Mouse (Mus musculus) kidney, adult 2 months (tissue): ENCODE measurements around the gene Ajm1. TPM values are rescaled to one million over a fixed set of nuclear protein-coding genes. Genes with fewer than 3 reads are reported as not detected.
A peak's percentile ranks its signal among the peaks of the same experiment; 100 is the strongest.

Source experiments
- DNase-seq: peaks from one replicate; pipeline ENCODE4 v3.0.0; 2021
- H3K27ac ChIP-seq: fragments of 200-500 bp; 2 replicates; pipeline ENCODE4 v1.5.1; 2012; ENCODE audit warnings: low read depth, low read length, control low read depth, inconsistent platforms; ENCODE audit not compliant: insufficient read depth
- H3K27me3 ChIP-seq: fragments of 200-500 bp; replicated peaks from 2 replicates; pipeline ENCODE4 v1.6.1; 2012; ENCODE audit warnings: mild to moderate bottlenecking, moderate library complexity, low read length, inconsistent platforms; ENCODE audit not compliant: control insufficient read depth, insufficient read depth
- H3K36me3 ChIP-seq: fragments of 200-500 bp; 2 replicates; pipeline ENCODE4 v1.6.1; 2012; ENCODE audit warnings: mild to moderate bottlenecking, moderate library complexity, low read length, inconsistent platforms; ENCODE audit not compliant: control insufficient read depth, insufficient read depth
- H3K4me1 ChIP-seq: fragments of 200-500 bp; 2 replicates; pipeline ENCODE4 v1.6.1; 2011; ENCODE audit warnings: low read length; ENCODE audit not compliant: control insufficient read depth, insufficient read depth
- H3K4me3 ChIP-seq: fragments of 200-500 bp; 2 replicates; pipeline ENCODE4 v1.5.1; 2011; ENCODE audit warnings: mild to moderate bottlenecking, low read depth, low read length, control low read depth; ENCODE audit not compliant: insufficient read depth
- CTCF ChIP-seq: fragments of 200-500 bp; conservative IDR thresholded peaks from 2 replicates; pipeline ENCODE4 v1.5.1; 2011; ENCODE audit warnings: low read depth, mild to moderate bottlenecking, control low read depth, low read length, moderate library complexity, mixed read lengths; ENCODE audit not compliant: insufficient read depth, insufficient read length
- POLR2A ChIP-seq: fragments of 200-500 bp; IDR thresholded peaks from one replicate; pipeline ENCODE4 v1.6.1; 2011; ENCODE audit warnings: low read depth, low read length, control low read depth
- WGBS: fragments of 180-500 bp; shearing (Covaris S2); methylation state at CpG from one replicate; pipeline ENCODE4 v1.1.7; 2018; 5-methylcytosine and 5-hydroxymethylcytosine counted together
- polyA plus RNA-seq: library from polyadenylated mRNA; depleted of rRNA; stranded (reverse); fragments of >200 nt; gene quantifications from 2 replicates; pipeline ENCODE4 v1.2.3, GENCODE M21; 2012; rRNA removed

Gene Ajm1
- 0.36 and 0.62 TPM in 2 replicates for polyA plus RNA-seq

DNA sequence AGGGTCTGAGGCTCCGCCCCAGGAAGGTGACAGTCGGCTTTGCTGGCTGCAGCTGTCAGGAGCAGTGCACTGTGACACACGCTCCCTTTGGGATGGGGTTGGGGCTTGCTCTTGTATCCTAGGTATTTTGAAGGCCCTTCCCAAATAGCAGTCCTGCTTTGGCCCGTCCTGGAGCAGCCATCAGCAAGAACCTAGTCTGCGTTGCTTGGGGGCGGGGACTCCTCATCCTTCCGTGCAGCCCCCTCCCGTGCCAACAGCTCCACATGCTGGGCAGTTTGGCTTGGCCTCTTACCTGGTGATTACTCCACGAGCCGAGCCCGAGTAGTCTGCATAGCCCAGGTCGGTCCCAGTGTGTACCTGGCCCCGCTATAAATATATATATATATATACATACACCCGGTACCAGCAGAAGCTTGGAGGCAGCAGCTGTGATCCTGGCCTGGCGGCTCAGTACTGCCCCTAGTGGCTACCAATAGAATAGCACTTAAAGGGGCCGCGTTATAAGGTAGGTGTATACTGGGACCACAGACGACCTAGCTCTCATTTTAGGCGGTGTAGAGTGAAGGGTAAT lies at the start of gene Ajm1:
Ajm1 (minus strand) TSS at position 464 of the 571 bp plus-strand sequence.
- TF ChIP-seq CTCF (peak; percentile 81), POLR2A (no peak)
- Histone ChIP-seq H3K4me1 (peaks cover 4% of the 10 kb centered on the region), H3K27me3 (peaks cover 10% of the 10 kb centered on the region), H3K27ac (no peak within 1 kb of the TSS), H3K36me3 (no peaks in the 10 kb centered on the region), H3K4me3 (peak within 1 kb of the TSS; percentile 12; the same call in 1 of the 2 replicates)
- DNase-seq, result peak; percentile 69
- 3% methylated on average over 19 of the region's 19 CpGs for WGBS

DNA sequence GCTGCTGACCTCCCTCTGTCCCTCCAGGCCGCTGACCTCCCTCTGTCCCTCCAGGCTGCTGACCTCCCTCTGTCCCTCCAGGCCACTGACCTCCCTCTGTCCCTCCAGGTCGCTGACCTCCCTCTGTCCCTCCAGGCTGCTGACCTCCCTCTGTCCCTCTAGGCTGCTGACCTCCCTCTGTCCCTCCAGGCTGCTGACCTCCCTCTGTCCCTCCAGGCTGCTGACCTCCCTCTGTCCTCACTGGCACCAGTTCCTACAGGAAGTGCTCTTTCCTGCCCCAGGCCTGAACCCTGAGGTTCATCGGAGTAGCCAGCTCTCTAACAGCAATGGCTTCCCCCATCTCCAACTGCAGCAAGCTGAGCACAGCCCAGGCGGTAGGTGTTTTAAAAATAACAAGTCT lies 47.2 kb upstream of the Ajm1 start:
- H3K27me3 ChIP-seq, result no peaks in the 10 kb centered on the region
- no peak overlapping the region for H3K27ac ChIP-seq
- no peaks in the 10 kb centered on the region for H3K4me1 ChIP-seq
- DNase-seq, result peak; percentile 60
- H3K36me3 ChIP-seq, result no peaks in the 10 kb centered on the region
- H3K4me3 ChIP-seq, result no peak overlapping the region
- no peak for TF ChIP-seq CTCF
- no peak for TF ChIP-seq POLR2A
- WGBS, result 34% methylated on average over 4 of the region's 4 CpGs

GRCm38 (mm10) chr2:25627811-25628210 lies 46.3 kb upstream of the Ajm1 start, which contains the start of gene Fcna:
Gene Fcna (minus strand): TSS chr2:25628030.
- H3K36me3 ChIP-seq, result no peaks in the 10 kb centered on the region
- no peak for DNase-seq
- no peak within 1 kb of the TSS for H3K27ac ChIP-seq
- 82% methylated on average over 6 of the region's 6 CpGs for WGBS
- H3K4me1 ChIP-seq, result no peaks in the 10 kb centered on the region
- H3K27me3 ChIP-seq, result no peaks in the 10 kb centered on the region
- TF ChIP-seq POLR2A (no peak), CTCF (no peak)
- no peak within 1 kb of the TSS for H3K4me3 ChIP-seq

DNA sequence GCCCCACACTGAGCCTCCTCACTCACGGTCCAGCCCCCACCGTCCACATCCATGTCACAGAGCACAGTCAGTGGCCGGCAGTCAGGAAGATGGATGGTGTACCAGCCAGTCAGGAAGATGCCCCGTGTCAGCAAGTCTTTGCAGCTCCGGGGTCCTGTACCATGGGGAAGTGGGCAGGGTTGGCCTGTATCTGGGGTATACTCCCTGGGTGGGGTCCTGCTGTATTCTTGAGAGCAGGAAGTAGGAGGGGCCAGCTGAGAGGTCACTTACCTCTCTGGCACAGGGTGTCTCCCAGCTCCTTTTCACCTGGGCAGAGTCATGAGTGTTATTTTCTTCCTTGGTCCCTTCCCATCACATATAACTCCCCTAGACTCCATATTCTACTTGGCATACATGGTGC lies 44.4 kb upstream of the Ajm1 start:
- no peak for DNase-seq
- WGBS, result 31% methylated on average over 5 of the region's 5 CpGs
- Histone ChIP-seq H3K27ac (no peak overlapping the region), H3K27me3 (no peaks in the 10 kb centered on the region), H3K4me1 (peaks cover 6% of the 10 kb centered on the region), H3K36me3 (no peaks in the 10 kb centered on the region), H3K4me3 (no peak overlapping the region)
- TF ChIP-seq POLR2A (no peak), CTCF (no peak)

DNA sequence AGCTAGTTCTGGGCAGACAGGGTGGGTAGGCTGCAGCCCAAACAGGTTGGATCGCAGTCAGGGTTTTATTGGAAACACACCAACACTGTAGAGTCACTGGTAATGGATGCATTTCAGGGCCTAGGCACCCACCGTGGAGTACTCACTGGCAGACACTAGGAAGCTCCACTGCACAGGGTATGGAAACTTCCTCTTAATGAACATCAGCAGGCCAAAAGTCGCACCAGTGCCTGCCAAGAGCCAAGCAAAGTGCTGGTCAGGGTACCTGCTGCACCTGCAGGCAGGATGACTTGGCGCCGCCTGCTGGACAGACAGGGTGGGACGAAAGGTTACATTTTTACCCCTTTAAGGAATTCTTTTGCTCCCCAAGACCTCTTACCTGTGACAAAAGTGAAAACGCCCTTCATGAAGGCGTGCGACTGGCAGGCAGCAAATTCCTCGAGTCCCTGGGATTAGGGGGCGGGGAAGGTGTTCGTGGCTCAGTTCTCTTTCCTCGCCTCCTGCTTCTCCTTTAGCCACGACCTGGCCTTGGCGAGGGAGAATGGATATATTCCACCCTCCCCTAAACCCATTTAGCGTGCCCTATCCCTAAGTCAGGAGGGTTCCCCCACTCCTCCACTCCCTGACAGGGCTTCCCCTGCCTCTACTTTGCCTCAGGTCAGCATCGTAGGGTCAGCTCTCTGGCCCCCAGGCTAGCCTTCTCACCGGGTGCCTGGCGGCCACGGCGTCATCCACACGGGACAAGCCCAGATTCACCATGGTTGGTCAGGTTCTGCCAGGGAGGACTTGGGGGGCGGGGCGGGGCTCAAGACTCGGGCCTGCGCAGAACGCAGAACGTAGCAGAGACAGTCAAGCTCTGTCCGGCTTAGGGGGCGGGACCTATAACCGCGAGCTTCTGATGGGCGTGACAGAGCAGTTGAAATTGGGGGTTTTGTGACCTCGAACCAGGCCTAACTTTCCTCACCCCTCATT lies 40.0 kb upstream of the Ajm1 start, which contains the start of gene Tmem141:
Tmem141 (minus strand) TSS at position 777 of the 972 bp plus-strand sequence.
- peak; percentile 96 for DNase-seq
- 6% methylated on average over 34 of the region's 34 CpGs for WGBS
- peak within 1 kb of the TSS; percentile 90 for H3K4me3 ChIP-seq
- H3K36me3 ChIP-seq, result no peaks in the 10 kb centered on the region
- peak; percentile 76 for TF ChIP-seq CTCF
- no peak for TF ChIP-seq POLR2A
- H3K27me3 ChIP-seq, result no peaks in the 10 kb centered on the region
- peaks cover 8% of the 10 kb centered on the region for H3K4me1 ChIP-seq
- H3K27ac ChIP-seq, result peak within 1 kb of the TSS; percentile 85

DNA sequence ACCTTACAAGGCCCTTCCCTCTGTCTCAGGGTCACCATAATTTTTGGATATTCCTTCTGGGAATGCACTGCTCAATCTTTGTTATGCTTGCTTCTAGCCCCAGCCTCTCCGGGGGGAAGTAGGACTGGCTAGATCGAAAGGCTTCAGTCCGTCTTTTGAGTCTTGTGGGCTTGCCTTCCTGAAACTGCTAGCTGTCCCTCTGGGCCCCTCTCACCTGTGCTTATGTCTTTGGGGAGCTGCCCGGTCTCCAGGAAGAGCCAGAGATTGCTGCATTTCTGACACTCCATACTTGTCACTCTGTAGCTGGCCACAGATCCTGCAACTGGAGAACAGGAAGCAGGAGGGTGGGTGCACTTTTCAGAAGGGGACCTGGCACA lies 39.3 kb upstream of the Ajm1 start:
- Histone ChIP-seq H3K36me3 (no peaks in the 10 kb centered on the region), H3K4me3 (no peak overlapping the region), H3K27ac (no peak overlapping the region), H3K4me1 (peaks cover 8% of the 10 kb centered on the region), H3K27me3 (no peaks in the 10 kb centered on the region)
- TF ChIP-seq CTCF (no peak), POLR2A (no peak)
- DNase-seq, result no peak
- WGBS, result 79% methylated on average over 4 of the region's 4 CpGs

GRCm38 (mm10) chr2:25620386-25620785 lies 38.8 kb upstream of the Ajm1 start:
- WGBS, result 79% methylated on average over 6 of the region's 6 CpGs
- DNase-seq, result no peak
- H3K4me3 ChIP-seq, result no peak overlapping the region
- H3K27ac ChIP-seq, result no peak overlapping the region
- TF ChIP-seq POLR2A (no peak), CTCF (no peak)
- peaks cover 8% of the 10 kb centered on the region for H3K4me1 ChIP-seq
- no peaks in the 10 kb centered on the region for H3K36me3 ChIP-seq
- no peaks in the 10 kb centered on the region for H3K27me3 ChIP-seq
